Mouse (Mus musculus): ENCODE measurements around the gene Leng1. TPM values are rescaled to one million over a fixed set of nuclear protein-coding genes. Genes with fewer than 3 reads are reported as not detected.
"Not testable (repeated sequence)": the region's sequence is repeated elsewhere in the genome, so short reads cannot be mapped to it uniquely, and the experiment has no call there.

Leng1 gene
- polyA plus RNA-seq, 1 experiment from 2014 or later = 18.5 TPM

GRCm38 (mm10) chr7:3707568-3708413 is 42.2 kb upstream of the Leng1 start:
- Histone ChIP-seq H3K27me3 (ENCODE audit: insufficient read depth, low read length) (no peaks in the 10 kb centered on the region), H3K4me2 (ENCODE audit: low read length) (no peak overlapping the region), H3K9me3 (replicated peaks; ENCODE audit: low read length) (no peaks in the 10 kb centered on the region), H3K27ac (no peak overlapping the region), H3K9ac (ENCODE audit: low read depth, low read length) (no peak overlapping the region), H3K4me3 (replicated peaks; ENCODE audit: low read depth, low read length) (no peak overlapping the region), H3K4me1 (replicated peaks; ENCODE audit: insufficient read depth, low read length) (peaks cover 11% of the 10 kb centered on the region; the same call in 1 of the 2 replicates), H3K36me3 (ENCODE audit: insufficient read depth, low read length) (peaks cover 14% of the 10 kb centered on the region; the same call in 1 of the 2 replicates)
- no peak for ATAC-seq (replicated peaks; ENCODE audit: low FRiP score, low read depth)
- WGBS = 48% methylated on average over 7 of the region's 7 CpGs
- no peak for DNase-seq (ENCODE audit: low spot score)
- TF ChIP-seq CTCF (IDR thresholded peaks at IDR 0.05; ENCODE audit: low read depth) = no peak

GRCm38 (mm10) chr7:3707027-3707426 is 41.4 kb upstream of the Leng1 start:
- no peak overlapping the region for H3K4me2 ChIP-seq (ENCODE audit: low read length)
- peak; percentile 6 for DNase-seq (ENCODE audit: low spot score)
- no peak for TF ChIP-seq CTCF (IDR thresholded peaks at IDR 0.05; ENCODE audit: low read depth)
- H3K4me3 ChIP-seq (replicated peaks; ENCODE audit: low read depth, low read length) = no peak overlapping the region
- H3K4me1 ChIP-seq (replicated peaks; ENCODE audit: insufficient read depth, low read length) = peaks cover 11% of the 10 kb centered on the region; the same call in 1 of the 2 replicates
- no peak overlapping the region for H3K9ac ChIP-seq (ENCODE audit: low read depth, low read length)
- WGBS = 68% methylated on average over 4 of the region's 4 CpGs
- H3K27me3 ChIP-seq (ENCODE audit: insufficient read depth, low read length) = no peaks in the 10 kb centered on the region
- ATAC-seq (replicated peaks; ENCODE audit: low FRiP score, low read depth) = no peak
- H3K9me3 ChIP-seq (replicated peaks; ENCODE audit: low read length) = no peaks in the 10 kb centered on the region
- no peak overlapping the region for H3K27ac ChIP-seq
- H3K36me3 ChIP-seq (ENCODE audit: insufficient read depth, low read length) = peaks cover 14% of the 10 kb centered on the region; the same call in 1 of the 2 replicates

GRCm38 (mm10) chr7:3706343-3706934 is 40.8 kb upstream of the Leng1 start:
- H3K36me3 ChIP-seq (ENCODE audit: insufficient read depth, low read length) = peaks cover 14% of the 10 kb centered on the region
- H3K4me3 ChIP-seq (replicated peaks; ENCODE audit: low read depth, low read length) = peak overlapping the region; percentile 68; the same call in 1 of the 2 replicates
- H3K27ac ChIP-seq = 0 out of 2 replicates have a peak overlapping the region, but pooled peaks have one; percentile 48
- H3K4me1 ChIP-seq (replicated peaks; ENCODE audit: insufficient read depth, low read length) = peaks cover 11% of the 10 kb centered on the region; the same call in 1 of the 2 replicates
- ATAC-seq (replicated peaks; ENCODE audit: low FRiP score, low read depth) = no peak
- WGBS = 45% methylated on average over 11 of the region's 11 CpGs
- DNase-seq (ENCODE audit: low spot score) = peak; percentile 4
- peak overlapping the region; percentile 76; the same call in 1 of the 2 replicates for H3K9ac ChIP-seq (ENCODE audit: low read depth, low read length)
- peak overlapping the region; percentile 59 for H3K4me2 ChIP-seq (ENCODE audit: low read length)
- H3K9me3 ChIP-seq (replicated peaks; ENCODE audit: low read length) = no peaks in the 10 kb centered on the region
- no peaks in the 10 kb centered on the region for H3K27me3 ChIP-seq (ENCODE audit: insufficient read depth, low read length)
- TF ChIP-seq CTCF (IDR thresholded peaks at IDR 0.05; ENCODE audit: low read depth) = no peak

- no peak for ATAC-seq (replicated peaks; ENCODE audit: low FRiP score, low read depth)
- Histone ChIP-seq H3K4me2 (ENCODE audit: low read length) (peak overlapping the region; percentile 59), H3K4me1 (replicated peaks; ENCODE audit: insufficient read depth, low read length) (peaks cover 11% of the 10 kb centered on the region; the same call in 1 of the 2 replicates), H3K4me3 (replicated peaks; ENCODE audit: low read depth, low read length) (peak overlapping the region; percentile 68), H3K9me3 (replicated peaks; ENCODE audit: low read length) (no peaks in the 10 kb centered on the region), H3K27ac (peak overlapping the region; percentile 48; the same call in 1 of the 2 replicates), H3K9ac (ENCODE audit: low read depth, low read length) (peak overlapping the region; percentile 76), H3K27me3 (ENCODE audit: insufficient read depth, low read length) (no peaks in the 10 kb centered on the region), H3K36me3 (ENCODE audit: insufficient read depth, low read length) (peaks cover 16% of the 10 kb centered on the region)
- no peak for TF ChIP-seq CTCF (IDR thresholded peaks at IDR 0.05; ENCODE audit: low read depth)
- 18% methylated on average over 6 of the region's 6 CpGs for WGBS
- DNase-seq (ENCODE audit: low spot score) = no peak
These were observed 40.3 kb upstream of the Leng1 start for GRCm38 (mm10) chr7:3705911-3706310.

GRCm38 (mm10) chr7:3705461-3705860 is 39.8 kb upstream of the Leng1 start:
- peak overlapping the region; percentile 59 for H3K4me2 ChIP-seq (ENCODE audit: low read length)
- not testable (repeated sequence) for ATAC-seq (replicated peaks; ENCODE audit: low FRiP score, low read depth); H3K27me3 ChIP-seq (ENCODE audit: insufficient read depth, low read length); H3K9me3 ChIP-seq (replicated peaks; ENCODE audit: low read length); H3K27ac ChIP-seq
- H3K36me3 ChIP-seq (ENCODE audit: insufficient read depth, low read length) = peaks cover 18% of the 10 kb centered on the region
- H3K4me1 ChIP-seq (replicated peaks; ENCODE audit: insufficient read depth, low read length) = peaks cover 11% of the 10 kb centered on the region; the same call in 1 of the 2 replicates
- peak; percentile 30 for DNase-seq (ENCODE audit: low spot score)
- H3K4me3 ChIP-seq (replicated peaks; ENCODE audit: low read depth, low read length) = peak overlapping the region; percentile 68
- under 1% methylated on average over 6 of the region's 7 CpGs for WGBS
- H3K9ac ChIP-seq (ENCODE audit: low read depth, low read length) = peak overlapping the region; percentile 76

- TF ChIP-seq CTCF (IDR thresholded peaks at IDR 0.05; ENCODE audit: low read depth) = no peak
These were observed 38.8 kb upstream of the Leng1 start for GRCm38 (mm10) chr7:3704475-3704874.

More at GRCm38 (mm10) chr7:3704475-3704874, 38.8 kb upstream of the Leng1 start:
- ATAC-seq (replicated peaks; ENCODE audit: low FRiP score, low read depth) (peak; percentile 47), DNase-seq (ENCODE audit: low spot score) (no peak)
- H3K36me3 ChIP-seq (ENCODE audit: insufficient read depth, low read length) = peaks cover 23% of the 10 kb centered on the region
- H3K27me3 ChIP-seq (ENCODE audit: insufficient read depth, low read length) = no peaks in the 10 kb centered on the region
- peak overlapping the region; percentile 76 for H3K9ac ChIP-seq (ENCODE audit: low read depth, low read length)
- peak overlapping the region; percentile 59 for H3K4me2 ChIP-seq (ENCODE audit: low read length)
- H3K27ac ChIP-seq = peak overlapping the region; percentile 94
- under 1% methylated on average over 20 of the region's 20 CpGs for WGBS
- H3K9me3 ChIP-seq (replicated peaks; ENCODE audit: low read length) = no peaks in the 10 kb centered on the region
- H3K4me3 ChIP-seq (replicated peaks; ENCODE audit: low read depth, low read length) = peak overlapping the region; percentile 68
- H3K4me1 ChIP-seq (replicated peaks; ENCODE audit: insufficient read depth, low read length) = peaks cover 11% of the 10 kb centered on the region; the same call in 1 of the 2 replicates

All from kidney, postnatal 0 days (tissue).